Mouse (Mus musculus) hindbrain, embryonic 10.5 days (tissue): Measurements from ENCODE around the gene Lrpprc. TPM values are rescaled to one million over a fixed set of nuclear protein-coding genes. Genes with fewer than 3 reads are reported as not detected.

ENCODE experiments used
- DNase-seq: peaks from one replicate; pipeline ENCODE4 v3.0.0-alpha.2; 2017; ENCODE audit warnings: low spot score
- H3K27ac ChIP-seq: fragments of 300-500 bp; sonication (generic); 2 replicates; pipeline ENCODE4 v1.5.1; 2016; ENCODE audit warnings: mild to moderate bottlenecking, moderate library complexity
- H3K27me3 ChIP-seq: fragments of 300-500 bp; sonication (generic); 2 replicates; pipeline ENCODE4 v1.6.1; 2016; ENCODE audit warnings: mild to moderate bottlenecking; ENCODE audit not compliant: poor library complexity, insufficient read depth, severe bottlenecking
- H3K36me3 ChIP-seq: fragments of 300-500 bp; sonication (generic); 2 replicates; pipeline ENCODE4 v1.6.1; 2016; ENCODE audit warnings: mild to moderate bottlenecking, moderate library complexity
- H3K4me1 ChIP-seq: fragments of 300-500 bp; sonication (generic); replicated peaks from 2 replicates; pipeline ENCODE4 v1.6.1; 2016; ENCODE audit warnings: mild to moderate bottlenecking
- H3K4me3 ChIP-seq: fragments of 300-500 bp; sonication (generic); 2 replicates; pipeline ENCODE4 v1.5.1; 2016; ENCODE audit warnings: mild to moderate bottlenecking, moderate library complexity
- H3K9me3 ChIP-seq: fragments of 300-500 bp; sonication (generic); 2 replicates; pipeline ENCODE4 v1.6.1; 2016; ENCODE audit warnings: mild to moderate bottlenecking, moderate library complexity
- WGBS: fragments of 180-500 bp; shearing (Covaris S2); methylation state at CpG from one replicate; pipeline ENCODE4 v1.1.7; 2016; 5-methylcytosine and 5-hydroxymethylcytosine counted together
- polyA plus RNA-seq: library from polyadenylated mRNA; unstranded; fragments of >200 nt; fragmentation: Nextera tagmentation; extraction: Ambion mirVana; gene quantifications from 2 replicates; pipeline ENCODE4 v1.2.1, GENCODE M21; 2016

Lrpprc gene
- polyA plus RNA-seq, 1 experiment from 2014 or later, result 45.1 TPM

GRCm38 (mm10) chr17:84788376-84789125 is 2.0 kb downstream of the Lrpprc start:
- Histone ChIP-seq H3K27ac (no peak overlapping the region), H3K4me1 (peaks cover 28% of the 10 kb centered on the region), H3K36me3 (peaks cover 20% of the 10 kb centered on the region), H3K27me3 (no peaks in the 10 kb centered on the region), H3K9me3 (no peaks in the 10 kb centered on the region), H3K4me3 (peak overlapping the region; percentile 100; the same call in 1 of the 2 replicates)
- no peak for DNase-seq
- WGBS, result 92% methylated on average over 20 of the region's 20 CpGs

DNA sequence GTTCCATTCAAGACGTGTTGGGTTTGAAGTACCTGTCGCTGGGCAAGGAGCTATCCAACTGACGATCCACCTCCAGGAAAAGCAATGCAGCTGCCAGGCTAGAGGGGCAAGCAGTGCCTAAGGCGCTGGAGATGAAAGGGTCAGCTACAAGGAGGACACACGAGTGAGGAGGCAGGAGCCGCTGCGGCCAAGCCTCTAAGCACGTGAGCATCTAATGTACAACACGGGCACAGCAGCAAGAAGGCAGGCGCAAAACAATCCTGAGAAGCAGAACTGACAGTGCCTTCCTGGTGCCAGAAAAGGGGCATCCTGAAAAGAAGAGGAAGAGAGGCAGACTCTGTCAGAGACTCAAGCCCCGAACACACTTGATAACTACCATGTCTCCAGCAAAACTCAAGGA is 3.1 kb downstream of the Lrpprc start:
- H3K27me3 ChIP-seq, result no peaks in the 10 kb centered on the region
- DNase-seq, result no peak
- no peak overlapping the region for H3K4me3 ChIP-seq
- H3K4me1 ChIP-seq, result peaks cover 28% of the 10 kb centered on the region
- WGBS, result 93% methylated on average over 11 of the region's 11 CpGs
- H3K36me3 ChIP-seq, result peaks cover 30% of the 10 kb centered on the region
- no peak overlapping the region for H3K27ac ChIP-seq
- H3K9me3 ChIP-seq, result no peaks in the 10 kb centered on the region

GRCm38 (mm10) chr17:84786911-84787310 is 3.7 kb downstream of the Lrpprc start:
- H3K4me3 ChIP-seq, result no peak overlapping the region
- no peak for DNase-seq
- peaks cover 25% of the 10 kb centered on the region for H3K4me1 ChIP-seq
- H3K36me3 ChIP-seq, result peaks cover 32% of the 10 kb centered on the region
- no peaks in the 10 kb centered on the region for H3K27me3 ChIP-seq
- H3K27ac ChIP-seq, result no peak overlapping the region
- WGBS, result 92% methylated on average over 8 of the region's 8 CpGs
- no peaks in the 10 kb centered on the region for H3K9me3 ChIP-seq

GRCm38 (mm10) chr17:84785176-84785575 is 5.4 kb downstream of the Lrpprc start:
- H3K27ac ChIP-seq, result no peak overlapping the region
- WGBS, result 80% methylated on average over 5 of the region's 5 CpGs
- peaks cover 17% of the 10 kb centered on the region for H3K4me1 ChIP-seq
- no peaks in the 10 kb centered on the region for H3K27me3 ChIP-seq
- peaks cover 32% of the 10 kb centered on the region for H3K36me3 ChIP-seq
- no peaks in the 10 kb centered on the region for H3K9me3 ChIP-seq
- DNase-seq, result no peak
- no peak overlapping the region for H3K4me3 ChIP-seq

DNA sequence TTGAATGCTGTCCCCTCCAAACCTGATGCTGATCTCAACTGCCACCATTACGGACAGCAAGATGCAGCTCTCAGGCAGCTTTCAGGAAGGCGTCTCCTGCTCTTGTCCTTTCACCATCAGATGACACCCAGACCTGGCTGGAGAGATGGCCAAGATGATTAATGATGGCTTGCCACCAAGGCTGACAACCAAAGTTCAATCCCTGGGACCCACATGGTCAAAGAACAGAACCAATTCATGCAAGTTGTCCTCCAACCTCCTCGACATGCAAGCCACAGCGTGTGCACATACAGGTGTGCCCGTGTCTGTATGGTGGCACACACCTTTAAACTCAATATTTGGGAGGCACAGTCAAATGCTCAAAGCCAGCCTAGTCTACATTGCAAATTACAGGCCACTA is 7.1 kb downstream of the Lrpprc start:
- 94% methylated on average over 5 of the region's 5 CpGs for WGBS
- H3K36me3 ChIP-seq, result peaks cover 32% of the 10 kb centered on the region
- H3K27me3 ChIP-seq, result no peaks in the 10 kb centered on the region
- no peak overlapping the region for H3K27ac ChIP-seq
- 0 out of 2 replicates have a peak, but pooled peaks cover under 1% of the 10 kb centered on the region for H3K4me1 ChIP-seq
- no peaks in the 10 kb centered on the region for H3K9me3 ChIP-seq
- no peak for DNase-seq
- H3K4me3 ChIP-seq, result no peak overlapping the region

GRCm38 (mm10) chr17:84780321-84780720 is 10.3 kb downstream of the Lrpprc start:
- no peaks in the 10 kb centered on the region for H3K27me3 ChIP-seq
- 96% methylated on average over 6 of the region's 6 CpGs for WGBS
- no peak overlapping the region for H3K4me3 ChIP-seq
- H3K4me1 ChIP-seq, result no peaks in the 10 kb centered on the region
- DNase-seq, result no peak
- H3K9me3 ChIP-seq, result no peaks in the 10 kb centered on the region
- no peak overlapping the region for H3K27ac ChIP-seq
- H3K36me3 ChIP-seq, result peaks cover 28% of the 10 kb centered on the region

GRCm38 (mm10) chr17:84778477-84778978 is 12.1 kb downstream of the Lrpprc start:
- H3K4me1 ChIP-seq, result no peaks in the 10 kb centered on the region
- H3K9me3 ChIP-seq, result no peaks in the 10 kb centered on the region
- no peak for DNase-seq
- H3K27ac ChIP-seq, result no peak overlapping the region
- no peak overlapping the region for H3K4me3 ChIP-seq
- peaks cover 41% of the 10 kb centered on the region for H3K36me3 ChIP-seq
- 93% methylated on average over 7 of the region's 7 CpGs for WGBS
- H3K27me3 ChIP-seq, result no peaks in the 10 kb centered on the region

GRCm38 (mm10) chr17:84776362-84777000 is 14.1 kb downstream of the Lrpprc start:
- H3K36me3 ChIP-seq, result peaks cover 44% of the 10 kb centered on the region
- WGBS, result 91% methylated on average over 16 of the region's 16 CpGs
- no peak overlapping the region for H3K4me3 ChIP-seq
- no peaks in the 10 kb centered on the region for H3K9me3 ChIP-seq
- H3K27me3 ChIP-seq, result no peaks in the 10 kb centered on the region
- H3K27ac ChIP-seq, result no peak overlapping the region
- no peak for DNase-seq
- no peaks in the 10 kb centered on the region for H3K4me1 ChIP-seq

GRCm38 (mm10) chr17:84775291-84775690 is 15.3 kb downstream of the Lrpprc start:
- 93% methylated on average over 10 of the region's 10 CpGs for WGBS
- no peak overlapping the region for H3K27ac ChIP-seq
- H3K4me1 ChIP-seq, result no peaks in the 10 kb centered on the region
- no peaks in the 10 kb centered on the region for H3K27me3 ChIP-seq
- no peak overlapping the region for H3K4me3 ChIP-seq
- DNase-seq, result no peak
- no peaks in the 10 kb centered on the region for H3K9me3 ChIP-seq
- H3K36me3 ChIP-seq, result peaks cover 55% of the 10 kb centered on the region

GRCm38 (mm10) chr17:84771882-84772281 is 18.7 kb downstream of the Lrpprc start:
- Histone ChIP-seq H3K4me3 (no peak overlapping the region), H3K9me3 (no peaks in the 10 kb centered on the region), H3K36me3 (peaks cover 86% of the 10 kb centered on the region), H3K27ac (no peak overlapping the region), H3K4me1 (no peaks in the 10 kb centered on the region), H3K27me3 (no peaks in the 10 kb centered on the region)
- DNase-seq, result no peak
- WGBS, result 95% methylated on average over 9 of the region's 9 CpGs

GRCm38 (mm10) chr17:84758971-84759370 is 31.6 kb downstream of the Lrpprc start:
- Histone ChIP-seq H3K36me3 (peaks cover 42% of the 10 kb centered on the region), H3K4me1 (peaks cover 10% of the 10 kb centered on the region), H3K4me3 (no peak overlapping the region), H3K9me3 (no peaks in the 10 kb centered on the region), H3K27me3 (no peaks in the 10 kb centered on the region), H3K27ac (no peak overlapping the region)
- DNase-seq, result no peak
- 81% methylated on average over 8 of the region's 8 CpGs for WGBS

- H3K27me3 ChIP-seq, result no peaks in the 10 kb centered on the region
- H3K27ac ChIP-seq, result no peak overlapping the region
- no peak overlapping the region for H3K4me3 ChIP-seq
- DNase-seq, result no peak
- peaks cover 13% of the 10 kb centered on the region for H3K4me1 ChIP-seq
- WGBS, result 18% methylated on average over 10 of the region's 10 CpGs
- H3K36me3 ChIP-seq, result peaks cover 36% of the 10 kb centered on the region
- no peaks in the 10 kb centered on the region for H3K9me3 ChIP-seq
These were observed 32.2 kb downstream of the Lrpprc start for GRCm38 (mm10) chr17:84758374-84758773.

DNA sequence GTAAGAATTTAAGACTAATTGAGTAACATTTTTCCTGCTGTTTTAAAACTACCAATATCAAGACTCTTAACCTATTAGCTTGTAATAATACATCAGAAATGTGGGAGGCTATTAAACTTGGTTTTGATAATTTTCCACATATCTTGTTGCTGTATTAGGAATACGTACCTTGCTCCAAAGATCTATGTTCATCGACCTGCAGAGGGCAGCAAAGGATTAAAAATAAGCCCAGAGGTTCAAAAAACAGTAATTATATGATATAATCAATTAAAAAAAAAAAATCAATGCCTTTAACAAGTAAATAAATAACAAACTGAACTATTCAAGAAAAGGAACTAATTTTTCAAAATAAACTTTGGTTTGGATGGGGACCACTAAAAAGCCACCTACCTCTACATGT is 34.5 kb downstream of the Lrpprc start:
- WGBS, result 82% methylated on average over 2 of the region's 2 CpGs
- Histone ChIP-seq H3K36me3 (peaks cover 32% of the 10 kb centered on the region), H3K27ac (no peak overlapping the region), H3K27me3 (no peaks in the 10 kb centered on the region), H3K4me1 (peaks cover 22% of the 10 kb centered on the region), H3K9me3 (no peaks in the 10 kb centered on the region), H3K4me3 (no peak overlapping the region)
- DNase-seq, result no peak
